Mouse (Mus musculus): ENCODE data around the gene Rcor1. TPM values are rescaled to one million over a fixed set of nuclear protein-coding genes. Genes with fewer than 3 reads are reported as not detected.
A peak's percentile ranks its signal among the peaks of the same experiment; 100 is the strongest.

Rcor1 gene
- polyA plus RNA-seq, 1 experiment from 2014 or later: 17.0 TPM

DNA sequence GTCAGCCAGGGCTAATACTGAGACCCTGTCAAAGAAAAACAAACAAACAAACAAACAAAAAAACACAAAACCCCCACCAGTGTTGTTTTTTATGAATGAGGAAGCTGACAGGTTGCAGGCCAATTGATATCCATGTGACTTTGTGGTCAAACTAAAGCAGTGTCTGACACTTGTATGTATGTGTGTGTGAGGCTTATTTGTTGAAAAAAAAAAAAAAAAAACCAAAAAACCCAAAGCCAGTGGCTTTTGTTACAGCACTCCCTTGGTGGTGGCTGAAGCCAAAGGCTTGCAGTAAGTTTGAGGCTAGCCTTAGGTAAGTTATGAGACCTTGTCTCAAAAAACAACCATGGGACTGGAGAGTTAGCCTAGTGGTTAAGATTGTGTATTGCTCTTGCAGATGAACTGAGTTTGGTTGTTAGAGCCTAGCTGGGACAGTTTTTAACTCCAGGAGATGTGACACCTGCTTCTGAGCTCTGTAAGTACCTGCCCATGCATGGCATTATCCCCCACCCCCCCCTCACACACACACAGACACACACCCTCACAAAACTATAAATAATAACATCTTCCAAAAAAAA lies 2.9 kb upstream of the Rcor1 start:
- DNase-seq: no peak
- no peak overlapping the region for H3K9ac ChIP-seq
- no peaks in the 10 kb centered on the region for H3K36me3 ChIP-seq (ENCODE audit: insufficient read depth)
- peaks cover 16% of the 10 kb centered on the region for H3K4me1 ChIP-seq (ENCODE audit: insufficient read depth)
- no peak for ATAC-seq (ENCODE audit: insufficient read depth)
- TF ChIP-seq CTCF (IDR thresholded peaks at IDR 0.05; ENCODE audit: low read depth): no peak
- no peak overlapping the region for H3K4me2 ChIP-seq
- no peak overlapping the region for H3K4me3 ChIP-seq (ENCODE audit: low read depth, low read length)
- no peaks in the 10 kb centered on the region for H3K9me3 ChIP-seq (ENCODE audit: low read depth, low read length)
- H3K27me3 ChIP-seq (ENCODE audit: insufficient read depth, low read length): no peaks in the 10 kb centered on the region
- no peak overlapping the region for H3K27ac ChIP-seq (ENCODE audit: low read depth)

DNA sequence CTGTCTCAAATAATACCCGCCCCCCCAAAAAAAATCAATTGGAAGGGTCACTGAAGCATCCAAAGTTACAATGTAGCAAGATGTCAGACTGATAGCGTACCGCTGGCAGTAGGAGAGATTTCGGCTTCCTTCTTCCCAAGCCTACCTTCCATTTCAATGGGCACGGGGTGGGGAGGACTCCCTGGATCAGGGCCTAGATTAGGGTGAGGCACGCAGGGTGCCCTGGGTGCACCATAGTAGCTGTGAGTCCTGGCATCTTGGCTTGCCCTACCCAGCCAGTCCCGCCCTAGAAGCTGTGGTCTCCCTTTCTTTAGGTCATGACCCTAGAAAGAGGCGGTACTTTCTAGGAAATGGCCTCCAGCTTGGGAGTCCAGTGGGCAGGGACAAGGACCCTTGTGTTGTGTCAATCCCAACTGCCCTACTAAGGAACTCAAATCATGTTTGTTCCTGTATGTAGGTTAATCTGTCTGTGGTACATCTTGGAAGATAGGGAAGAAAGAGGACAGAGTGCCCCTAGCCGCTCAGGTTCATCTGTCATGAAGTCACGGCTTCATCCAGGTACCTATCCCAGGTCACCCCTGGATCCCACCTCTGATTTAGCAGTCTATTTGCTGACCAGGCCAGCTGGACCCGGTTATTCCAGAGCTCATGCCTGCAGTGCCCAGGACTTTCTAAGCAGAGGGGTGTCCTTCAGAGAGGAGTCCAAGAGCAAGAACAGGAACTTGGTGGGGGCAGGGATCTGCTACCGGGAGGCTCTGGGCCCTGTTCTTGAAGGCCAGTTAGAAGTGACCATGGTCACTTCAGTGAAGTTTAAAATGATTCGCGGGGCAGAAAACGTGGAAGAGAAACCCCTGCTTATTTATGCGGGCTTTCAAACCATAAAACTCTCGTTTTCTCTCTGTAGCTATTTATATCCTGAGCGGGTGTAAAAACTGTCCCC lies 1.6 kb upstream of the Rcor1 start:
- Histone ChIP-seq H3K27ac (ENCODE audit: low read depth) (peak overlapping the region; percentile 98), H3K9me3 (ENCODE audit: low read depth, low read length) (no peaks in the 10 kb centered on the region), H3K4me3 (ENCODE audit: low read depth, low read length) (peak overlapping the region; percentile 97), H3K27me3 (ENCODE audit: insufficient read depth, low read length) (no peaks in the 10 kb centered on the region), H3K4me1 (ENCODE audit: insufficient read depth) (peaks cover 19% of the 10 kb centered on the region), H3K4me2 (peak overlapping the region; percentile 72), H3K9ac (peak overlapping the region; percentile 82), H3K36me3 (ENCODE audit: insufficient read depth) (peaks cover 4% of the 10 kb centered on the region; the same call in 1 of the 2 replicates)
- DNase-seq: peak; percentile 63
- no peak for ATAC-seq (ENCODE audit: insufficient read depth)
- TF ChIP-seq CTCF (IDR thresholded peaks at IDR 0.05; ENCODE audit: low read depth): no peak
- 47% methylated on average over 18 of the region's 18 CpGs for WGBS

DNA sequence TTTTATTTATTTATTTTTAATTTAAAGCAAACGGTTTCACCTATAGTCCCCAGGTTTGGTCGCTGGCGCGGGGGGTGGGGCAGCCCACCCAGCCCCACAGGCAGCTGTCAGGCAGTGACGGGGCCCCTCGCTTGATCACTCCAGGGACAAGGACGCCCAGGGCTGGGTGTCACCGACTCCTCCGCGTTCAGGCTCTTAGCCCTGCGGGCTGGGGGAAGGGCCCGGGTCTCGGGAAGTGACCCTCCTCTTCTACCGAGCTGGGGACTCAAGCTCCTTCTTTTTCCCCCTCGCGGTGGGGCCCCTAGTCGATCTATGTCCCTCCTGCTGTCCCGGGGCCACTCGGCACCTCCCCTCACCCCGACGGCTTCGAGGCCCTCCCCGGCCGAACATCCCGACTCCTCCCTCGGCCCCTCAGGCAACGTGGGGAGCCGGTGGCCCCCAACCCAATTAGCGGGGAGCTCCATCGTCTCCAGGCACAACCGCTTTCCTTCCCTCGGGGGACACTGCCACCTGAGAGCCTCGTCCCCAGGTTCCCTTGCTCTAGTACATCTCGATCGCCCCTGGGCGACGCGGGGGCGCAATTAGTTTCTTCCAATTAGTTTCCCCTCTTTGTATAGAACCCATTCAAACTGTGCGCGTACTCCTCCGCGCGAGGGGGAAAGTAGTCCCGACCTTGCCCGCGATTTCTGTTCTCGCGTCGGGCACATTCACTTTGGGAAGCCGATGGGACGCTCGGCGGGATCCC lies 748 bp upstream of the Rcor1 start:
- peak overlapping the region; percentile 98 for H3K27ac ChIP-seq (ENCODE audit: low read depth)
- H3K36me3 ChIP-seq (ENCODE audit: insufficient read depth): peaks cover 10% of the 10 kb centered on the region
- H3K9me3 ChIP-seq (ENCODE audit: low read depth, low read length): no peaks in the 10 kb centered on the region
- H3K9ac ChIP-seq: peak overlapping the region; percentile 82
- peak overlapping the region; percentile 97 for H3K4me3 ChIP-seq (ENCODE audit: low read depth, low read length)
- ATAC-seq (ENCODE audit: insufficient read depth): peak; percentile 50
- WGBS: under 1% methylated on average over 54 of the region's 54 CpGs
- H3K4me2 ChIP-seq: peak overlapping the region; percentile 72
- TF ChIP-seq CTCF (IDR thresholded peaks at IDR 0.05; ENCODE audit: low read depth): no peak
- no peaks in the 10 kb centered on the region for H3K27me3 ChIP-seq (ENCODE audit: insufficient read depth, low read length)
- peak; percentile 82 for DNase-seq
- peaks cover 19% of the 10 kb centered on the region for H3K4me1 ChIP-seq (ENCODE audit: insufficient read depth)

DNA sequence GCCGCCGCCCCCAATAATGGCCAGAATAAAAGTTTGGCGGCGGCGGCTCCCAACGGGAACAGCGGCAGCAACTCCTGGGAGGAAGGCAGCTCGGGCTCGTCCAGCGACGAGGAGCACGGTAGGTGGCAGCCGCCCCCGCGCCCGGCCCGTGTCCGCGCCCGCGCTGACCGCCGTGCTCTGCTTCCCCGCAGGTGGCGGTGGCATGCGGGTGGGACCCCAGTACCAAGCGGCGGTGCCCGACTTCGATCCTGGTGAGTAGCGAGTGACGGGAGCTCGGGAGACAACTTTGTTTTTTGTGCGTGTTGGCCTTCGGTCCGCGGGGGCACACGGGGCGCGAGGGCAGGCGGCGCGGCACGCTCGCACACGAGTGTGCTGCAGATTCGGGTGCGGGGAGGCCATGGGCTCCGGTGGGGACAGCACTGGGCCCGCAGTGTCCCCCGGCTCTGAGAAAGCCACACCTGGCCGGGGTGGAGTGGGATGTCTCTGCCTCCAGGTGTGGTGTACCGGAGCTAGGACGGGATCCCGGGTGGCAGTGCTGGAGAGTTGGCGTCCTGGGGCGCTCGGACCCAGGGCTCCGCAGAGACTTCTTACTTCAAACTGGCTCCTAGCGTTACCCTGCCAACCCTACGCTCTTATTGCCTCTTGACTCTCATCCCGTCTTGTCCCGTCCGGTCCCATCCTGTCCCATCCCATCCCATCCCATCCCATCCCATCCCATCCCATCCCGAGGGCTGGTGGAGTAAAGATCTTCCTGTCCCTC lies 800 bp downstream of the Rcor1 start:
- Histone ChIP-seq H3K9ac (peak overlapping the region; percentile 98), H3K27me3 (ENCODE audit: insufficient read depth, low read length) (no peaks in the 10 kb centered on the region), H3K4me1 (ENCODE audit: insufficient read depth) (peaks cover 19% of the 10 kb centered on the region), H3K9me3 (ENCODE audit: low read depth, low read length) (no peaks in the 10 kb centered on the region), H3K4me3 (ENCODE audit: low read depth, low read length) (peak overlapping the region; percentile 97), H3K4me2 (peak overlapping the region; percentile 89), H3K36me3 (ENCODE audit: insufficient read depth) (peaks cover 18% of the 10 kb centered on the region), H3K27ac (ENCODE audit: low read depth) (peak overlapping the region; percentile 98)
- ATAC-seq (ENCODE audit: insufficient read depth) (0 out of 2 replicates have a peak, but pooled peaks have one; percentile 0), DNase-seq (peak; percentile 53)
- WGBS: under 1% methylated on average over 63 of the region's 65 CpGs
- no peak for TF ChIP-seq CTCF (IDR thresholded peaks at IDR 0.05; ENCODE audit: low read depth)

GRCm38 (mm10) chr12:111040531-111040860 lies 1.3 kb downstream of the Rcor1 start:
- no peaks in the 10 kb centered on the region for H3K9me3 ChIP-seq (ENCODE audit: low read depth, low read length)
- H3K4me1 ChIP-seq (ENCODE audit: insufficient read depth): peaks cover 19% of the 10 kb centered on the region
- no peak for ATAC-seq (ENCODE audit: insufficient read depth)
- peak overlapping the region; percentile 98 for H3K9ac ChIP-seq
- H3K4me2 ChIP-seq: peak overlapping the region; percentile 89
- no peak for DNase-seq
- WGBS: 0% methylated on average over 3 of the region's 3 CpGs
- peaks cover 18% of the 10 kb centered on the region for H3K36me3 ChIP-seq (ENCODE audit: insufficient read depth)
- H3K27me3 ChIP-seq (ENCODE audit: insufficient read depth, low read length): no peaks in the 10 kb centered on the region
- H3K27ac ChIP-seq (ENCODE audit: low read depth): no peak overlapping the region
- peak overlapping the region; percentile 97 for H3K4me3 ChIP-seq (ENCODE audit: low read depth, low read length)
- no peak for TF ChIP-seq CTCF (IDR thresholded peaks at IDR 0.05; ENCODE audit: low read depth)

DNA sequence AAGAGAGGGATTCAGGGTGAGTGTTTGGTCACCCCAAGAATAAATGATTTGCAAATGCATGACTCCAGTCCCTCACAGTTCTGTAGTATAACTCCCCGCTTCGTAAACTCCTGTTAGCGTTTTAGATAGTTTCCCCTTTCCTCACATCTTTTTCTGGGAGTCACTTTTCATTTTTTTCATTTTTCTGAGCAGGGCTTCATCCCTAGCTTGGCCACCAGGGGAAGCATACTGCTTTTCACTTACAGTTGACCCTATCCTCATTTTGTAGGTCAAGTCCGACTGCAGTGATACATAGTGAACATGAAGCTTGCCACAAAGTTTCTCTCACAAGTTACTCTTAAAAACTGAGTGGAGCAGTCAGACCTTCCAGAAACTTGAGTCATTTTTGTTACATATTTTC lies 2.0 kb downstream of the Rcor1 start:
- H3K4me1 ChIP-seq (ENCODE audit: insufficient read depth): peaks cover 19% of the 10 kb centered on the region
- H3K4me2 ChIP-seq: peak overlapping the region; percentile 89
- ATAC-seq (ENCODE audit: insufficient read depth) (no peak), DNase-seq (peak; percentile 77)
- peak; percentile 79 for TF ChIP-seq CTCF (IDR thresholded peaks at IDR 0.05; ENCODE audit: low read depth)
- no peaks in the 10 kb centered on the region for H3K9me3 ChIP-seq (ENCODE audit: low read depth, low read length)
- H3K36me3 ChIP-seq (ENCODE audit: insufficient read depth): peaks cover 21% of the 10 kb centered on the region
- WGBS: 18% methylated on average over 4 of the region's 4 CpGs
- peak overlapping the region; percentile 97 for H3K4me3 ChIP-seq (ENCODE audit: low read depth, low read length)
- peak overlapping the region; percentile 98 for H3K9ac ChIP-seq
- H3K27ac ChIP-seq (ENCODE audit: low read depth): no peak overlapping the region
- H3K27me3 ChIP-seq (ENCODE audit: insufficient read depth, low read length): no peaks in the 10 kb centered on the region

Measured in lung, embryonic 14.5 days (tissue).